Mouse (Mus musculus) myocyte (in vitro differentiated cells): ENCODE measurements around the gene Prkg2.

ENCODE experiments used
- CEBPB ChIP-seq: IDR thresholded peaks from 2 replicates; pipeline ENCODE4 v1.6.1; 2011; ENCODE audit warnings: mild to moderate bottlenecking, moderate library complexity; ENCODE audit not compliant: poor library complexity, insufficient read depth, severe bottlenecking
- E2F4 ChIP-seq: IDR thresholded peaks from one replicate; pipeline ENCODE4 v1.6.1; 2011; ENCODE audit warnings: mild to moderate bottlenecking, control low read depth, moderate library complexity; ENCODE audit not compliant: insufficient read depth
- MAX ChIP-seq: IDR thresholded peaks from one replicate; pipeline ENCODE4 v1.6.1; 2011; ENCODE audit warnings: low read depth, mild to moderate bottlenecking, control low read depth
- POLR2A ChIP-seq: IDR thresholded peaks from one replicate; pipeline ENCODE4 v1.6.1; 2011; ENCODE audit warnings: low read depth, mild to moderate bottlenecking, control low read depth, moderate library complexity; ENCODE audit not compliant: insufficient read length
- POLR2AphosphoS2 ChIP-seq: IDR thresholded peaks from one replicate; pipeline ENCODE4 v1.6.1; 2011; ENCODE audit warnings: low read depth, control low read depth; ENCODE audit not compliant: insufficient read length
- TCF12 ChIP-seq: IDR thresholded peaks from one replicate; pipeline ENCODE4 v1.6.1; 2011; ENCODE audit warnings: mild to moderate bottlenecking, control low read depth; ENCODE audit not compliant: poor library complexity, insufficient read depth, severe bottlenecking
- TCF3 ChIP-seq: IDR thresholded peaks from one replicate; pipeline ENCODE4 v1.6.1; 2011; ENCODE audit warnings: low read depth, control low read depth; ENCODE audit not compliant: insufficient read length

DNA sequence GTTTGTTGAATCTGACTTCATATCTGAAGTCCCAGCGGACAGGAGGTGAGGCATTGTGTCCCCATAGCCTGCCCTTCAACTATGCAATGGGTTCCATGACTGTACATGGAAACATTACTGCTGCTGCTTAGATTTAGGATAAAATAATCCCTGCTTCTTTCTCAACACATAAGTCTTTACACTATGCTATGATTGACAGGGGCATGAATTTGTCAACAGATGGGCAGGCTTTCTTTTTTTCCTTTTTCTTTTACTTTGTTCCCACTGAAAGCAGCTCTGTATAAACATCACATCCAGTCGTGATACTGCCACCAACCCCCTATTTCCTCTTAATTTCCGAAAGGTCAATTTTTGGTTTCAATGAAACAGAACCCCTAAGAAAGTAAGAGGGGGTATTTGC, 50.0 kb downstream of the Prkg2 start:
- no peak for TF ChIP-seq MAX
- TF ChIP-seq CEBPB: no peak
- no peak for TF ChIP-seq TCF3
- TF ChIP-seq E2F4: no peak
- TF ChIP-seq POLR2A: no peak
- TF ChIP-seq POLR2AphosphoS2: no peak
- TF ChIP-seq TCF12: no peak
